Mouse (Mus musculus) myocyte (in vitro differentiated cells): ENCODE measurements at regions not wholly inside any gene's neighbourhood (a gene's known extent, or its start where the extent isn't known, plus 50 kb on each side); places are given as distances from the start of the nearest gene placed in this dataset.
A peak's percentile ranks its signal among the peaks of the same experiment; 100 is the strongest.

Experiments used
- MAX ChIP-seq: IDR thresholded peaks from one replicate; pipeline ENCODE4 v1.6.1; 2011; ENCODE audit warnings: low read depth, mild to moderate bottlenecking, control low read depth
- MYOD1 ChIP-seq, 3 experiments: IDR thresholded peaks; one replicate each; pipeline ENCODE4 v1.6.1; 2011; ENCODE audit warnings: control low read depth in 2 of 3, low read depth in 2 of 3, mild to moderate bottlenecking in 2 of 3, moderate library complexity in 1 of 3; ENCODE audit not compliant: insufficient read length in 2 of 3, control insufficient read depth in 1 of 3
- POLR2A ChIP-seq: IDR thresholded peaks from one replicate; pipeline ENCODE4 v1.6.1; 2011; ENCODE audit warnings: low read depth, mild to moderate bottlenecking, control low read depth, moderate library complexity; ENCODE audit not compliant: insufficient read length
- POLR2AphosphoS2 ChIP-seq: IDR thresholded peaks from one replicate; pipeline ENCODE4 v1.6.1; 2011; ENCODE audit warnings: low read depth, control low read depth; ENCODE audit not compliant: insufficient read length
- TCF12 ChIP-seq: IDR thresholded peaks from one replicate; pipeline ENCODE4 v1.6.1; 2011; ENCODE audit warnings: mild to moderate bottlenecking, control low read depth; ENCODE audit not compliant: poor library complexity, insufficient read depth, severe bottlenecking

DNA sequence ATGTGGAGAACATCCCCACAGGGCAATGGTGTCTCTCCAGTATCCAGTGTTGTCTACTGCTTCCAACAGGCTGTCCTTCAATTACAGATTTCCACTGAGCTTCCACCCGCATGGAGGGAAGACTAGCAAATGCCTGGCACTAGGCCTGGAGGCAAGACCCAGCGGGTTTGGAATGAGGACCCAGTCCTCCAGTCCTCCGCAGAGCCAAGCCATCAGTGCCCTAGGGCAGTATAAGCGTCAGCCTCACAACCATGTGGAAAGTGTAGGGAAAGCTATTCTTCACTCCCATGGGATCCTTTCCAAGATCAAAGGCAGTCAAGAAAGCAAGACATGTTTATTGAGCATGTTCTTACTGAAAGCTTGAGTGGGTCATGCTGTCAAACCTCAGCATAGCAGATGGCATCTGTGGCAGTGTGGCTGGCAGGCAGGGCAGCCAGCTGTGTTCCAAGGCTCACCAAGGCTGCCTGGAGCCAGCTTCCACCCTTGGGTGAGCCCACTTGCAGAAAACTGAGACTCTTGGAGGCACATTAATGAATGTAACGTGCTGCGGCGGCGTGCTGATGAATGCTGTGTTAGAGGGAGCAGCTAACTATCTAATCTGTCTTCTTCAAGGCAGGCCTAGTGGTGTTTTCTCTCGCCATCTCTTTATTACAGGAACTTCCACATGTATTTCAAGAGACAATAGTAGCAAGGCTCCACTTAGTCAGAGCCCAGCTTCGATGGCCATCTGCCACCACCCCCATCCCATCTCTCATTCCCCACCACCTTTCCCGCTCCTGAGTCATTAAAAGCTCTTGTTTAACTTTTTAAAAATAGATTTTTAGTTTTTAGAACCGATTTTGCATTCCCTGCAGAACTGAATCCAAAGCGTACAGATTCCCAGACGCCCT, 109.3 kb upstream of the Rybp start:
- TF ChIP-seq TCF12 (no peak), POLR2A (no peak), POLR2AphosphoS2 (no peak), MAX (no peak), MYOD1 (IDR thresholded peaks at IDR 0.05; ENCODE audit: control insufficient read depth in 1 of 3, insufficient read length in 2 of 3, low read depth in 2 of 3) (peak in 1 of 3 experiments; percentile 24)
